Mouse (Mus musculus) embryonic facial prominence, embryonic 13.5 days (tissue): Measurements from ENCODE around the gene Ift88. TPM values are rescaled to one million over a fixed set of nuclear protein-coding genes. Genes with fewer than 3 reads are reported as not detected.
"Not testable (repeated sequence)": the region's sequence is repeated elsewhere in the genome, so short reads cannot be mapped to it uniquely, and the experiment has no call there.

Source experiments
- ATAC-seq: fragments of 200-750 bp; cut with Nextera tagmentation; 2 replicates; pipeline ENCODE4 v1.8.0; 2017; ENCODE audit warnings: low read depth; ENCODE audit not compliant: insufficient number of reproducible peaks, insufficient read depth, low FRiP score, low TSS enrichment
- H3K27ac ChIP-seq: fragments of 300-500 bp; sonication (generic); 2 replicates; pipeline ENCODE4 v1.5.1; 2015; ENCODE audit warnings: moderate library complexity, mild to moderate bottlenecking, inconsistent platforms
- H3K27me3 ChIP-seq: fragments of 300-500 bp; sonication (generic); 2 replicates; pipeline ENCODE4 v1.6.1; 2015; ENCODE audit warnings: mild to moderate bottlenecking, inconsistent platforms
- H3K36me3 ChIP-seq: fragments of 300-500 bp; sonication (generic); 2 replicates; pipeline ENCODE4 v1.6.1; 2015; ENCODE audit warnings: mild to moderate bottlenecking, inconsistent platforms
- H3K4me1 ChIP-seq: fragments of 300-500 bp; sonication (generic); 2 replicates; pipeline ENCODE4 v1.6.1; 2015; ENCODE audit warnings: inconsistent platforms
- H3K4me2 ChIP-seq: fragments of 300-500 bp; sonication (generic); 2 replicates; pipeline ENCODE4 v1.6.1; 2015; ENCODE audit warnings: moderate library complexity, mild to moderate bottlenecking, inconsistent platforms
- H3K4me3 ChIP-seq: fragments of 300-500 bp; sonication (generic); 2 replicates; pipeline ENCODE4 v1.5.1; 2015; ENCODE audit warnings: mild to moderate bottlenecking, inconsistent platforms
- H3K9ac ChIP-seq: fragments of 300-500 bp; sonication (generic); 2 replicates; pipeline ENCODE4 v1.6.1; 2015; ENCODE audit warnings: mild to moderate bottlenecking, inconsistent platforms
- H3K9me3 ChIP-seq: fragments of 300-500 bp; sonication (generic); 2 replicates; pipeline ENCODE4 v1.6.1; 2016; ENCODE audit warnings: inconsistent platforms
- WGBS: fragments of 180-500 bp; shearing (Covaris S2); methylation state at CpG from one replicate; pipeline ENCODE4 v1.1.7; 2015; ENCODE audit warnings: mixed read lengths; 5-methylcytosine and 5-hydroxymethylcytosine counted together
- polyA plus RNA-seq: library from polyadenylated mRNA; unstranded; fragments of >200 nt; fragmentation: Nextera tagmentation; extraction: Ambion mirVana; gene quantifications from 2 replicates; pipeline ENCODE4 v1.2.1, GENCODE M21; 2015

The Ift88 gene
- polyA plus RNA-seq, 1 experiment from 2014 or later: 18.4 TPM

DNA sequence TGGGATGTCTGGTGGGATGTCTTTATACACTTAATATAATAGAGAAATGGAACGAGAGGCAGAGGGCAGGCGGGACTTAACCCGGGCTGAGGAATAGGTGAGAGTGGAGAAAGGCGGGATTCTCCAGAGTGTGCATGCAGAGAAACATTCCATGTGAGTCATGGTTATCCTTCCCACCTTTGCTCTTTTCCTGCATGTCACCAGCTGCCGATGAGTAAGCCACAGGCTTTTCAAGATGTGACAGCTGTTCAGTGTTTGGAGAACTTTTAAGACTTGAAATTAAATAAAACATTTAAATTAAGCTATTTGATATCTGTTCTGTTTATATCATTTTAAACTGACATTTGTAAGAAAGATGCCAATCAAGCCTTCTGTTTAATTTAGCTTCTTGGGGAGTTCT lies 36.0 kb downstream of the Ift88 start:
- 87% methylated on average over 5 of the region's 5 CpGs for WGBS
- Histone ChIP-seq H3K9ac (no peak overlapping the region), H3K27ac (no peak overlapping the region), H3K27me3 (no peaks in the 10 kb centered on the region), H3K9me3 (no peaks in the 10 kb centered on the region), H3K4me3 (no peak overlapping the region), H3K36me3 (peaks cover 22% of the 10 kb centered on the region), H3K4me1 (no peaks in the 10 kb centered on the region), H3K4me2 (no peak overlapping the region)
- ATAC-seq: no peak

DNA sequence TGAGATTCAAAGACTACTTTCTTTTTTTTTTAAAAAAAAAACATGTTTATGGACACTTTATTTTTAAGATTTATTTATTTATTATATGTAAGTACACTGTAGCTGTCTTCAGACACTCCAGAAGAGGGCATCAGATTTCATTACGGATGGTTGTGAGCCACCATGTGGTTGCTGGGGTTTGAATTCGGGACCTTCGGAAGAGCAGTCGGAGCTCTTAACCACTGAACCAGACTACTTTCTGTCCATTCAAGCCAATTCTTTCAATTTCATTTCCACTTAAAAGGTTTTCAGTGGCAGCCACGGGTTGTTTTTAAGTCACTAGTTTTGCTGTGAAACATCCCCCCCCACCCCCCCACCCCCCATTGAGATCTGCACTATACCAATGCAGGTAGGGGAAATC lies 36.5 kb downstream of the Ift88 start:
- H3K9me3 ChIP-seq, H3K4me1 ChIP-seq, H3K27me3 ChIP-seq, ATAC-seq, H3K4me2 ChIP-seq, H3K27ac ChIP-seq, H3K9ac ChIP-seq, H3K4me3 ChIP-seq: not testable (repeated sequence)
- 61% methylated on average over 5 of the region's 5 CpGs for WGBS
- peaks cover 19% of the 10 kb centered on the region for H3K36me3 ChIP-seq

DNA sequence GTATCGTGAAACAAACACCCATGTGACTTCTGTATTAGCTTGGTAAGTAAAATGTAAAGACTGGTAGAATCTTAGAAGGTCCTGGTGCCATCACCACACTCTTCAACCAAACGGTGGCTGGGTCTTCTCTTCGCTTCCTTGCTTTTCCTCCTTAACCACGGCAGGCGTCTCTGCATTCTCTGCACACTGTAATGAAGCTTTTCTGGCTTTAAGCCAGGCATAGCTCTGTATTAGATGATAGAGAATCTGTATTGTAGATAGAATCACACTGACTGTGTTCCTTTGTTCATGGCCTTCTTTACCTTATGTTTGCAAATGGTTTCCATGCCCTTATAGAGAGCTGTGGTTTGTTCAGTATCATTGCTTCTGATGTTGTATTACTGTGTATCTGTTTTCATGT lies 39.0 kb downstream of the Ift88 start:
- Histone ChIP-seq H3K9ac (no peak overlapping the region), H3K27me3 (no peaks in the 10 kb centered on the region), H3K4me1 (0 out of 2 replicates have a peak, but pooled peaks cover 4% of the 10 kb centered on the region), H3K4me2 (no peak overlapping the region), H3K4me3 (no peak overlapping the region), H3K27ac (no peak overlapping the region), H3K9me3 (no peaks in the 10 kb centered on the region), H3K36me3 (0 out of 2 replicates have a peak, but pooled peaks cover 7% of the 10 kb centered on the region)
- no peak for ATAC-seq
- 77% methylated on average over 5 of the region's 5 CpGs for WGBS

DNA sequence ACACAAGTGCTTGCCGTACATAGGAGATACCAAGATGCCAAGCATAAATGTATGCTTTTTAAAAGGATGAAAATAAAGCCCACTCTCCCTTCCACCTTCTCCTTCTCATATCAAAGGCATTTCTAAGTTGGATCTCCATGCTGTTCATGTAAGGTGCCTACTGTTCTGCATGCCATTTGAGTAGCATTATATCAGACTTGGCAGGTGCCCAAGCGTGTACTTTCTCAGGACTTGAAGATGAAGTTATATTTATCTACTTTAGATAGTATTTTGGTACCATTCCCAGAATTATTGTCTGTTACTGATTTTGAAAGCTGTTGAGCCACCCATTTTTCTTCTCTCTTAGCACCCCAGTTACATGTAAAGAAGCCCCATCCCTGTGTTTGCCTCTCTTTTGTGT lies 51.2 kb downstream of the Ift88 start:
- H3K9ac ChIP-seq: no peak overlapping the region
- H3K4me3 ChIP-seq: no peak overlapping the region
- H3K27ac ChIP-seq: no peak overlapping the region
- 82% methylated on average over 2 of the region's 2 CpGs for WGBS
- no peaks in the 10 kb centered on the region for H3K27me3 ChIP-seq
- no peaks in the 10 kb centered on the region for H3K9me3 ChIP-seq
- no peak overlapping the region for H3K4me2 ChIP-seq
- H3K36me3 ChIP-seq: peaks cover 9% of the 10 kb centered on the region; the same call in 1 of the 2 replicates
- ATAC-seq: no peak
- H3K4me1 ChIP-seq: 0 out of 2 replicates have a peak, but pooled peaks cover 4% of the 10 kb centered on the region

DNA sequence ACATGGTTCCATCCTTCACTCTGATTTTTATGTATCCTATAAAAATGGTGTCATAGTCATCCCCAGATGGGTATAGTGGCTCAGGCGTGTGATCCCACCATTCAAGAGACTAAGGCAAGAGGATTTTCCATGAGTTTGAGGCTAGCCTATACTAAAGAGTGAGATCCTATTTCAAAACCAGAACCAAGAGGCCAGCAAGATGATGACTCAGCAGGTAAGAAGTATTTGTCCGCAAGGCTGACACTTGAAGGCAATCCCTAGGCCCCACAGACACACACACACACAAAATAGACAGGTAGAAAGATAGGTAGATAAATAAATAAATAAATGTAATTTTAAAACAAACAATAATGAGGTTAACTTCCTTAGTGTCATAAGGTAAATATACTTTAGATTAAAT lies 58.4 kb downstream of the Ift88 start:
- no peaks in the 10 kb centered on the region for H3K4me1 ChIP-seq
- no peak overlapping the region for H3K4me3 ChIP-seq
- H3K27me3 ChIP-seq: no peaks in the 10 kb centered on the region
- no peak for ATAC-seq
- H3K4me2 ChIP-seq: no peak overlapping the region
- no peak overlapping the region for H3K9ac ChIP-seq
- 91% methylated on average over 2 of the region's 2 CpGs for WGBS
- H3K9me3 ChIP-seq: no peaks in the 10 kb centered on the region
- no peak overlapping the region for H3K27ac ChIP-seq
- H3K36me3 ChIP-seq: 0 out of 2 replicates have a peak, but pooled peaks cover 4% of the 10 kb centered on the region

DNA sequence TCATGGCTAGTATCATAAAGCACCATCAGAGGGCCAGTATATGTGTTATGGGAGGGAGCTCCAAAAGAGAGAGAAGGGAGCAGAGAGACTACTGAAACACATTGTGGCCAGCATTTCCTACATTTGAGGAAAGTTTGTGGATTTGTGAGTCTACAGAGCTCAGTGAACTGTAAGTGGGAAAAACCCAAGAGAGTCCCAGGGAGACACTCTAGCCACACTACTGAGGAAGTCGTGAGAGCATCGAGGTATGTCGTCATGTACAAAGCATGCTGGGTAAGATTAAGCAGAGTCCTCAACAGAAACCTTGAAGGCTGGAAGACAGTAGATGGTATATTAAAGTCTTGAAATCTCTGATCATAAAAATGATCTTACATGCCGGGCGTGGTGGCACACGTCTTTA lies 60.3 kb downstream of the Ift88 start:
- no peak overlapping the region for H3K9ac ChIP-seq
- WGBS: 94% methylated on average over 6 of the region's 6 CpGs
- H3K27me3 ChIP-seq: no peaks in the 10 kb centered on the region
- no peak overlapping the region for H3K4me3 ChIP-seq
- H3K36me3 ChIP-seq: 0 out of 2 replicates have a peak, but pooled peaks cover 4% of the 10 kb centered on the region
- no peak overlapping the region for H3K4me2 ChIP-seq
- no peak overlapping the region for H3K27ac ChIP-seq
- no peak for ATAC-seq
- no peaks in the 10 kb centered on the region for H3K9me3 ChIP-seq
- no peaks in the 10 kb centered on the region for H3K4me1 ChIP-seq

DNA sequence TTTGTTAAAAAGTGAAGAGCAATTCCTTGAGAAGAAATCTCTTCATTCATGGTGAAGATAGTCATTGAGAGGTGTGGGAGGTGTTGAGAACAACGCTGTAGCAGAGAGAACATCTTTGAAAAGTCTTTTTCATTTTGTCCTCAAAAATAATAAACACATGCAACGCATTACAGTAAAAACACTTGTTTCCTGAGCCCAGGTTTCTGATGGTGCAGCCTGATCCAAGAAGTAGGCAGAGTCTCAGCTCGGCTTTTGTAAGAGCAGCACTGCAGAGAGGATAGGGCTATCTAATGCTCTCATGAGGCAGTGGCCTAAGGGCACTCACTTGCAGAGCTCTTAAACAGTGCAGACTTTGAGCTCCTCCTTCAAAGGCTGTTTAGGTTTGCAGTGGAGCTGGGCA lies 65.8 kb downstream of the Ift88 start:
- no peak for ATAC-seq
- H3K36me3 ChIP-seq: peaks cover 6% of the 10 kb centered on the region; the same call in 1 of the 2 replicates
- H3K27me3 ChIP-seq: no peaks in the 10 kb centered on the region
- no peak overlapping the region for H3K4me3 ChIP-seq
- H3K4me2 ChIP-seq: no peak overlapping the region
- H3K27ac ChIP-seq: no peak overlapping the region
- no peak overlapping the region for H3K9ac ChIP-seq
- WGBS: 55% methylated on average over 3 of the region's 3 CpGs
- H3K9me3 ChIP-seq: no peaks in the 10 kb centered on the region
- peaks cover 4% of the 10 kb centered on the region; the same call in 1 of the 2 replicates for H3K4me1 ChIP-seq

DNA sequence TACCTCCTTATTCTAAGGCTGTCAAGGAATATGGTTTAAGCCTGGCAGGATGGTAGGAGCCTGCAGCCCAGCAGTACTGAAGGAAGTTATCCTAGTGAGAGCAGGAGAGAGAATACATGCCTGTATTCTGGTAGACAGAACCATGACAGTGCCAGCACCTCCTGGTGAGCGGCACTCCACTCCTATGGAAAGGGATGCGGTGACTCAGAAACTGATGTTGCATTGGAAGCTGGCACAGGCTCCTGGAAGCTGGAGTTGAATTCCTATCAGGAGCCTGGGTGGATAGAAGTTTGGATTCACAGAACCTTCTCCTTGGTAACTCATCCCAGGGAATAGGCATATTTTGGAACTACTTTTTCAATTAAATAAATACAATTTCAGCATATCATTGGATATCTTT lies 70.0 kb downstream of the Ift88 start:
- H3K4me3 ChIP-seq: no peak overlapping the region
- no peak overlapping the region for H3K27ac ChIP-seq
- H3K36me3 ChIP-seq: peaks cover 6% of the 10 kb centered on the region; the same call in 1 of the 2 replicates
- ATAC-seq: no peak
- no peaks in the 10 kb centered on the region for H3K9me3 ChIP-seq
- WGBS: 99% methylated on average over 2 of the region's 2 CpGs
- H3K9ac ChIP-seq: no peak overlapping the region
- H3K4me1 ChIP-seq: peaks cover 4% of the 10 kb centered on the region; the same call in 1 of the 2 replicates
- H3K27me3 ChIP-seq: no peaks in the 10 kb centered on the region
- H3K4me2 ChIP-seq: no peak overlapping the region

DNA sequence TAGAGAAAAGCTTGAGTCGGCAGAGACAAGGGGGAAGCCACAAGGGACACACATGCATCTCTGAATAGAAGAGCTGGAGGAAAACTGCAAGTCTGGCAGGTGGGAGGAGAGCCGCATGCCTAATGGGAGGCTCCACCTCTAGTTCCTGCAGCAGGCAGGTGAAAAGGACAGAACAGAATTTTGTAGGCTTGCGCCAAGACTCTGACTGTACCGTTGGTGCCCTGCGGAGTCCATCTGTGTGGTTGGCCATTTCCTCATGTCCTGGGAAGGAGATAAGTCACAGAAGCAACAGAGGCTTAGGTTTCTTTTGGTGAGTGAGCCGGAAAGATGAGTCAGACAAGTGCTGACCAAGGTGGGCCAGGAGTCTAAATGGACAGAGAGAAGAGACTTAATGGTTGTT lies 79.9 kb downstream of the Ift88 start:
- no peak overlapping the region for H3K4me2 ChIP-seq
- no peak overlapping the region for H3K27ac ChIP-seq
- ATAC-seq: no peak
- H3K9ac ChIP-seq: no peak overlapping the region
- H3K27me3 ChIP-seq: no peaks in the 10 kb centered on the region
- H3K4me3 ChIP-seq: no peak overlapping the region
- H3K9me3 ChIP-seq: no peaks in the 10 kb centered on the region
- no peaks in the 10 kb centered on the region for H3K4me1 ChIP-seq
- peaks cover 5% of the 10 kb centered on the region for H3K36me3 ChIP-seq
- 91% methylated on average over 6 of the region's 6 CpGs for WGBS

DNA sequence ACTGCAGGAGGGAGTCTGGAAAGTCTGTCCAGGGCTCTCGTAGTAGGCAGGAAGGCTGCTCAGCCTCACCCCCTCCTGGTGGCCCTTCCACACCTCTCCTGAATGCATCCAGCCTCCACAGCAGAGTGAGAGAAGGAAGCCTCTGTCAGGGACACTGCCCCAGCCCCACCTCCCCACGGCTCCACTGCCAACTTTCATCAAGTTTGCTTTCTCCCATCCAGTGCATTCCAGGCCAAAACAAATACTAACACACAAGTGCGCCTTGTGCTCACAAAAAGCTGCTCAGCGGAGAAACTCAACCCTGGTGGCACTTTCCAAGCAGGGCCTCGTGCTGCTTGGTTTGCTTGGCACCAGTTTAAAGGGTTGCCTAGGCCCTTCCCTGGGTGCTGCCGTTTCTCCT lies 85.7 kb downstream of the Ift88 start:
- Histone ChIP-seq H3K9me3 (no peaks in the 10 kb centered on the region), H3K4me3 (no peak overlapping the region), H3K27me3 (no peaks in the 10 kb centered on the region), H3K4me1 (no peaks in the 10 kb centered on the region), H3K4me2 (no peak overlapping the region), H3K9ac (no peak overlapping the region), H3K27ac (0 out of 2 replicates have a peak overlapping the region, but pooled peaks have one; percentile 52), H3K36me3 (no peaks in the 10 kb centered on the region)
- ATAC-seq: no peak; the same call in 1 of the 2 replicates
- 73% methylated on average over 6 of the region's 6 CpGs for WGBS

DNA sequence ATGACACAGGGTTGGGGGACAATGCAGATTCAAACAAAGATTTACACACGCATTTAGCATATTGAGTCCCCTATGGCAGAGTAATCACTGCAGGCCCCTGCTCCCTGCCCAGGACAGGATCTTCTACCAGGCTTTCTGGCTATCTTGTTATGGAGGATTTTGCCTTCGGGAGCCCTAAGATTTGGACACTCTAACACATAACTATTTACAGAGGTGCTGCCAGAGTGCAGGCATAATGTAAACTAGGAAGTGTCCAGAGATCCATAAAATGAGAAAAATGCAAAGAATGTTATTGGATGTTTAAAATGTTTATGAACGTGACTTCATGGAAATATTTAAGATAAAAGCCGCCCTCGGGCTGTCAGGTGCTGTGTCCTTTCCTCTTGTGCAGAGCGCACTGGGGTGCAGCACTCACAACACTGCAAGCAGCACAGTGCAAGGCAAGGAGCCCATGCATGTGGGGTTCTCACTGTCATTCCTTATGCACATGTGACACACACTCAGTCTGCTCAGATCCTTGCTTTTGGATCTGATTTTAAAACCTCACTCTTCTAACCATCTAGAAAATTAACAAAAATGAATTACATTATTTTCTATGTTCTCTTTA lies 91.4 kb downstream of the Ift88 start:
- Histone ChIP-seq H3K4me3 (no peak overlapping the region), H3K4me1 (0 out of 2 replicates have a peak, but pooled peaks cover 4% of the 10 kb centered on the region), H3K4me2 (no peak overlapping the region), H3K36me3 (0 out of 2 replicates have a peak, but pooled peaks cover 6% of the 10 kb centered on the region), H3K27me3 (no peaks in the 10 kb centered on the region), H3K9me3 (no peaks in the 10 kb centered on the region), H3K9ac (no peak overlapping the region), H3K27ac (no peak overlapping the region)
- WGBS: 71% methylated on average over 6 of the region's 6 CpGs
- ATAC-seq: no peak

DNA sequence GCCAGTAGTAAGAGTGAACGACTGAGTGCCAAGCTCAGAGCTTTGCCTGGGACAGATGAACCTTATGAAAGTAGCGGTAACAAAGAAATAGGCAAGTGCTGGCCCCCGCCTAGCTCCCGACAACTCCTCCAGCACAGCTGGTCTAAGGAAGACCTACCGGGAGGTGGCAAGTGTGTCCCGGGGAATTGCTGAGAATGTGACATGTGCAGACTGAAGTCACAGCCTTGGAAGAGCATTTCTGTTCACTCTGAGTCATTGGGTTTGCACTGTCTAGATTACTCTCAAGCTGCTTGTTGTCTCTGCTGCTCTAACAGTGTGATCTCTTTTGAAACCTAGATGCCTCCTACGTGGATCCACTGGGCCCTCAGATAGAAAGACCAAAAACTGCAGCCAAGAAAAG lies 93.1 kb downstream of the Ift88 start:
- Histone ChIP-seq H3K36me3 (0 out of 2 replicates have a peak, but pooled peaks cover 6% of the 10 kb centered on the region), H3K9ac (no peak overlapping the region), H3K9me3 (no peaks in the 10 kb centered on the region), H3K4me2 (no peak overlapping the region), H3K4me1 (0 out of 2 replicates have a peak, but pooled peaks cover 4% of the 10 kb centered on the region), H3K27ac (no peak overlapping the region), H3K27me3 (no peaks in the 10 kb centered on the region), H3K4me3 (no peak overlapping the region)
- ATAC-seq: no peak
- 88% methylated on average over 7 of the region's 7 CpGs for WGBS
